ENCODE assay signal across 8 mouse cellular contexts in genomic region chr19:40270351-40271307, GRCm38 (mm10). TPM values are rescaled to one million over a fixed set of nuclear protein-coding genes. Genes with fewer than 3 reads are reported as not detected.
DNase-seq lines count a peak whose midpoint lies in the region; ATAC-seq and TF ChIP-seq lines count a peak whose summit lies in the region.

No protein-coding gene starts in this region.

- ATAC-seq in Patski, result peak; percentile 46
- no peak for ATAC-seq in embryonic facial prominence, embryonic 13.5 days (ENCODE audit: insufficient number of reproducible peaks, insufficient read depth, low FRiP score, low TSS enrichment, low read depth)
- ATAC-seq in hematopoietic stem cell, adult 5-6 weeks (replicated peaks in 1 of 2; ENCODE audit: insufficient read depth in 1 of 2, low FRiP score in 2 of 2, low TSS enrichment in 1 of 2, low read depth in 1 of 2, poor library complexity in 2 of 2, severe bottlenecking in 2 of 2), result peak; percentile 8 to 9; a peak in 2 of 4 replicates
- peak; percentile 48 for ATAC-seq in liver, embryonic 12.5 days

- H3K4me3 ChIP-seq in embryonic facial prominence, embryonic 13.5 days, result peak overlapping the region; percentile 67
- H3K4me3 ChIP-seq in liver, embryonic 12.5 days, result peak overlapping the region; percentile 70

- H3K36me3 ChIP-seq in embryonic facial prominence, embryonic 13.5 days, result no peaks in the 10 kb centered on the region
- peaks cover 4% of the 10 kb centered on the region; the same call in 1 of the 2 replicates for H3K36me3 ChIP-seq in liver, embryonic 12.5 days

- no peaks in the 10 kb centered on the region for H3K27me3 ChIP-seq in Patski
- peaks cover 23% of the 10 kb centered on the region for H3K27me3 ChIP-seq in embryonic facial prominence, embryonic 13.5 days
- peaks cover 38% of the 10 kb centered on the region for H3K27me3 ChIP-seq in liver, embryonic 12.5 days (replicated peaks)

- H3K9me3 ChIP-seq in embryonic facial prominence, embryonic 13.5 days, result no peaks in the 10 kb centered on the region
- no peaks in the 10 kb centered on the region for H3K9me3 ChIP-seq in liver, embryonic 12.5 days (replicated peaks)

- peaks cover 3% of the 10 kb centered on the region; the same call in 1 of the 2 replicates for H3K4me1 ChIP-seq in embryonic facial prominence, embryonic 13.5 days
- peaks cover 53% of the 10 kb centered on the region for H3K4me1 ChIP-seq in liver, embryonic 12.5 days

- TF ChIP-seq CTCF in Patski (IDR thresholded peaks at IDR 0.05), result no peak

- CTCF ChIA-PET in Patski (lab: Charles Lee), result interaction anchor here (1.2 kb wide), 1 partner anchor 72 kb away, joined by 3 read pairs; no protein-coding TSS in a partner anchor

- 6% methylated on average over 63 of the region's 63 CpGs for WGBS in embryonic facial prominence, embryonic 13.5 days
- WGBS in liver, embryonic 12.5 days (ENCODE audit: insufficient replicate concordance), result 8% methylated on average over 63 of the region's 63 CpGs

- peak; percentile 39 to 43 for DNase-seq in cerebellum, postnatal 10 days
- no peak for DNase-seq in cerebellum, adult 8-10 months
- no peak for DNase-seq in Patski (ENCODE audit: low read depth, low spot score)
- peak; percentile 26 to 37 for DNase-seq in natural killer cell, adult 2 months (ENCODE audit: low spot score in 2 of 2)
- peak; percentile 35 to 43 for DNase-seq in urinary bladder, postnatal 36 days (ENCODE audit: low spot score in 2 of 2)

- peak overlapping the region; percentile 94 for H3K4me2 ChIP-seq in embryonic facial prominence, embryonic 13.5 days
- H3K4me2 ChIP-seq in liver, embryonic 12.5 days, result peak overlapping the region; percentile 92

- POLR2A ChIA-PET in Patski (lab: Charles Lee), result interaction anchor here (0.7 kb wide), 1 partner anchor 21 kb away, joined by 7 read pairs; no protein-coding TSS in a partner anchor

- in situ Hi-C loops in Patski (cut with MboI; ENCODE audit: low pct_unique_long_range_greater_than_20kb), result no loop called here

- no peak overlapping the region for H3K27ac ChIP-seq in embryonic facial prominence, embryonic 13.5 days
- peak overlapping the region; percentile 61 for H3K27ac ChIP-seq in liver, embryonic 12.5 days

- peak overlapping the region; percentile 77 for H3K9ac ChIP-seq in embryonic facial prominence, embryonic 13.5 days
- peak overlapping the region; percentile 65 for H3K9ac ChIP-seq in liver, embryonic 12.5 days

RNA-seq across cellular contexts. Expression of gene Pdlim1, which starts 1.0 kb away (rescaled TPM):
- polyA plus RNA-seq in Patski (2021), result 13.5 TPM
- polyA plus RNA-seq in embryonic facial prominence, embryonic 13.5 days (2015; fragmentation: Nextera tagmentation; extraction: Ambion mirVana), result 128 and 154 TPM in 2 replicates
- 43.7 and 59.8 TPM in 2 replicates for total RNA-seq in hematopoietic stem cell, adult 5-6 weeks (2017)
- 78.3 and 82.3 TPM in 2 replicates for polyA plus RNA-seq in liver, embryonic 12.5 days (2016; fragmentation: Nextera tagmentation; extraction: Ambion mirVana)

Comparison
In these comparisons a context has a peak if more than half of its experiments do, and no peak if none do; other contexts are left out.
1. DNase-seq: peak in cerebellum, postnatal 10 days (2 of 2), natural killer cell, adult 2 months (2 of 2) and urinary bladder, postnatal 36 days (2 of 2); none in cerebellum, adult 8-10 months (single experiment) and Patski (single experiment).